Mouse (Mus musculus) lung, adult 2 months (tissue): ENCODE data around the gene Cotl1.

Experiments used
- CTCF ChIP-seq: fragments of 200-500 bp; IDR thresholded peaks from 2 replicates; pipeline ENCODE4 v1.5.1; 2011; ENCODE audit warnings: mild to moderate bottlenecking, low read length, control low read depth; ENCODE audit not compliant: insufficient read depth
- POLR2A ChIP-seq: fragments of 200-500 bp; IDR thresholded peaks from 2 replicates; pipeline ENCODE4 v1.6.1; 2011; ENCODE audit warnings: low read depth, mild to moderate bottlenecking, control low read depth, low read length, borderline replicate concordance; ENCODE audit errors: extremely low read depth

- TF ChIP-seq POLR2A (no peak), CTCF (no peak)
These were observed 41.4 kb downstream of the Cotl1 start for GRCm38 (mm10) chr8:119798965-119799264.
